Mouse (Mus musculus) heart, postnatal 0 days (tissue): ENCODE data around the gene Mmp12. TPM values are rescaled to one million over a fixed set of nuclear protein-coding genes. Genes with fewer than 3 reads are reported as not detected.

Experiments
- ATAC-seq: fragments of 200-750 bp; cut with Nextera tagmentation; 2 replicates; pipeline ENCODE4 v1.8.0; 2017; ENCODE audit warnings: low read depth, moderate number of reproducible peaks, moderate library complexity; ENCODE audit not compliant: insufficient read depth
- DNase-seq: peaks from one replicate; pipeline ENCODE4 v3.0.0-alpha.2; 2016; ENCODE audit warnings: low spot score
- H3K27ac ChIP-seq: fragments of 300-500 bp; sonication (generic); 2 replicates; pipeline ENCODE4 v1.5.1; 2014; ENCODE audit warnings: low read depth, mild to moderate bottlenecking
- H3K27me3 ChIP-seq: fragments of 300-500 bp; sonication (generic); 2 replicates; pipeline ENCODE4 v1.6.1; 2014; ENCODE audit warnings: low read length, mixed read lengths; ENCODE audit not compliant: control insufficient read depth, insufficient read depth
- H3K36me3 ChIP-seq: fragments of 300-500 bp; sonication (generic); replicated peaks from 2 replicates; pipeline ENCODE4 v1.6.1; 2014; ENCODE audit warnings: low read length, mixed read lengths; ENCODE audit not compliant: control insufficient read depth, insufficient read depth
- H3K4me1 ChIP-seq: fragments of 300-500 bp; sonication (generic); 2 replicates; pipeline ENCODE4 v1.6.1; 2014; ENCODE audit warnings: antibody characterized with exemption; ENCODE audit not compliant: control insufficient read depth, insufficient read depth
- H3K4me2 ChIP-seq: fragments of 300-500 bp; sonication (generic); 2 replicates; pipeline ENCODE4 v1.6.1; 2014; ENCODE audit warnings: low read depth, mild to moderate bottlenecking, low read length, moderate library complexity
- H3K4me3 ChIP-seq: fragments of 300-500 bp; sonication (generic); 2 replicates; pipeline ENCODE4 v1.5.1; 2014; ENCODE audit warnings: low read depth, low read length
- H3K9ac ChIP-seq: fragments of 300-500 bp; sonication (generic); replicated peaks from 2 replicates; pipeline ENCODE4 v1.6.1; 2014; ENCODE audit warnings: low read depth, low read length, mixed read lengths
- H3K9me3 ChIP-seq: fragments of 300-500 bp; sonication (generic); replicated peaks from 2 replicates; pipeline ENCODE4 v1.6.1; 2016; ENCODE audit warnings: low read length; ENCODE audit not compliant: control insufficient read depth
- CTCF ChIP-seq: IDR thresholded peaks from 2 replicates; pipeline ENCODE4 v1.5.1; 2016; ENCODE audit warnings: antibody characterized with exemption, control low read depth, low read depth
- EP300 ChIP-seq: IDR thresholded peaks from 2 replicates; pipeline ENCODE4 v1.6.1; 2016; ENCODE audit warnings: antibody characterized with exemption, low read depth
- WGBS: fragments of 180-500 bp; shearing (Covaris S2); extraction: QIAGEN DNeasy Blood & Tissue Kit; methylation state at CpG from one replicate; pipeline ENCODE4 v1.1.7; 2014; 5-methylcytosine and 5-hydroxymethylcytosine counted together
- polyA plus RNA-seq: library from polyadenylated mRNA; unstranded; fragments of >200 nt; fragmentation: Nextera tagmentation; extraction: Ambion mirVana; gene quantifications from 2 replicates; pipeline ENCODE4 v1.2.1, GENCODE M21; 2015
- total RNA-seq: library from RNA; depleted of rRNA; stranded (reverse); fragments of >200 nt; gene quantifications from 2 replicates; pipeline ENCODE4 v1.2.3, GENCODE M21; 2014; ENCODE audit warnings: low replicate concordance; rRNA removed

The Mmp12 gene
- total RNA-seq (0.27 and 0.58 TPM in 2 replicates), polyA plus RNA-seq (1.5 and 4.3 TPM in 2 replicates)

DNA sequence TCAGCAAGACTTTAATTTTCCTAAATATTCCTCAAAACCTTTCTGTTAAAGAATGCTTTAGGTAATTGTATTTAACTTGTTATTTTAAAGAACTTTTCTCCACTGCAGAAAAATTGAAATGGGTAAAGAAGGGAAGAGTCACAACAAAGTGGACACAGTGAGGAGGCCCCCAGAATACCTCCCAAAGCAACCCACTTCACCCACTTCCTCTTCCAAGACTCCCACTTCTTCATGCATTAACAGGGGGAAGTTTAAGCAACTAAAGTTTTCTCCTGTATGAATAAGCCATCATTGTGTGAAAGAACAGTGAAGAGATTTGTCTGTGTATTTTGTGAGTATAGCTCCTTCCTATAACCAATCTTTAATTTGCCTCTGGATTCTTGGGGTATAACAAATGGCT lies at the start of gene Mmp12:
TSS of gene Mmp12 (plus strand) at position 275 of the 400 bp plus-strand sequence.
- Histone ChIP-seq H3K4me3 (no peak within 1 kb of the TSS), H3K9ac (no peak within 1 kb of the TSS), H3K4me2 (no peak within 1 kb of the TSS), H3K36me3 (no peaks in the 10 kb centered on the region), H3K9me3 (no peaks in the 10 kb centered on the region), H3K4me1 (no peaks in the 10 kb centered on the region), H3K27me3 (no peaks in the 10 kb centered on the region), H3K27ac (no peak within 1 kb of the TSS)
- no peak for ATAC-seq
- DNase-seq: no peak
- TF ChIP-seq CTCF (no peak), EP300 (no peak)

DNA sequence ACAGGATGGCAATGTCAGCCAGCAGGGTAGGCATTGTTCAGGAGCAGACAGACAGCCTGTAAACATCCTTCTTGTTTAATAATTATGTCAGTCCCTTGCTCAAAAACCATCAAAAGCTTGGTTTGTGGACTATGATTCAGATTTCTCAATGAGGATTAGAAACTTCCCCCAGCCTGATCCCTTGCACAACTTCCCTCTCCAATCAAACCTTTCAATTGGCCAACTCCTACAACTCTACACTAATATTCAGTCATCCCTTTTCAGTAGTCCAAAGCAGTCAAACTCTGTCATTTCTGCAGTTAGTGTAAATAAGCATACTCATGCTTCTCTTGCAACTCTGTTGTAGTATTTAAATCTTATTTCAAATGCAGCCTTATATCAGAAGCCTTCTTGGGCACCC lies 12.3 kb upstream of the Mmp12 start:
- Histone ChIP-seq H3K4me2 (no peak overlapping the region), H3K9ac (no peak overlapping the region), H3K9me3 (no peaks in the 10 kb centered on the region), H3K36me3 (no peaks in the 10 kb centered on the region), H3K4me1 (no peaks in the 10 kb centered on the region), H3K4me3 (no peak overlapping the region), H3K27ac (no peak overlapping the region), H3K27me3 (no peaks in the 10 kb centered on the region)
- TF ChIP-seq CTCF: no peak
- TF ChIP-seq EP300: no peak
- no peak for ATAC-seq
- DNase-seq: no peak

DNA sequence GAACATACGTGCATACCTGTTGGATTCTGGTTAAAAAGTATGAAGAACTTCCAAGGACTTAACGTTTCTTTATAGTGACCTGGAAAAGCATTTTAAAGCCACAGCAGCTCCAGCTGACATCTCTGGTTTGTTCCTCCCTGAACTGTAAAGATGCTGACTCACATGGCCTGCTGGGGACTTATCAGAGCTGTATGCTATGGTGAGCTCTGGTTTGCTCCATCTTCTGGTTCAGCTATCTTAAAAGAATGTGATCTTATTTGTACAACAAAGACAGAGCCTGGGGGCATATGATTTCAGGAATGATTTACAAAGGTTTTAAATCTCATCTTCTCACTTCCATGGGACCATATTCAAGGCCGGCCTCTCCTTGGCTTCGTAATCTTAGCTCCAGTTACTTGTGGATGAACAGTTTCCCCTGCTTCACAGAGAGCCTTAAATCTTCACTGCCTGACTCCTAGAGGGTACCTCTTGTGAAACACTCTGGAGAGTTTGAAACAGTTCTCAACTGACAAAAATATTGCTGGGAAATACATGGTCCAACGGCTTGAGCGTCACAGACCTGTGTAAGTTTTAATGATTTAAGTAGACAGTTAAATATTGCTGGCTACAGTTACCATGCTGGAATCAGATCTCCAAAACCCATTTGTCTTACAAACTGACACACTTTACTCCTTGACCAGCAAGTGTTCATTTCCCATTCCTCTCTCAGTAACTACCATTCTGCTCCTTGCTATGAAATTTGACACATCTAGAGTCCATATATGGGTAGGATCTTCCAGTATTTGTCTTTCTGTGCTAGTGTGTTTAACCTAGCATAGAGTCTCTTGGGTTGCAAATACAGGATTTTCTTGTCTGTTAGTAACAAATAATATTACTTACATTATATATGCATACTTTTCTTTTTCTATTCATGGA lies 8.2 kb upstream of the Mmp12 start:
- ATAC-seq: no peak
- no peak overlapping the region for H3K4me3 ChIP-seq
- no peak overlapping the region for H3K9ac ChIP-seq
- WGBS: 81% methylated on average over 5 of the region's 6 CpGs
- no peak overlapping the region for H3K4me2 ChIP-seq
- no peaks in the 10 kb centered on the region for H3K36me3 ChIP-seq
- H3K27ac ChIP-seq: no peak overlapping the region
- TF ChIP-seq EP300 (no peak), CTCF (no peak)
- DNase-seq: no peak
- no peaks in the 10 kb centered on the region for H3K4me1 ChIP-seq
- H3K9me3 ChIP-seq: no peaks in the 10 kb centered on the region
- no peaks in the 10 kb centered on the region for H3K27me3 ChIP-seq

DNA sequence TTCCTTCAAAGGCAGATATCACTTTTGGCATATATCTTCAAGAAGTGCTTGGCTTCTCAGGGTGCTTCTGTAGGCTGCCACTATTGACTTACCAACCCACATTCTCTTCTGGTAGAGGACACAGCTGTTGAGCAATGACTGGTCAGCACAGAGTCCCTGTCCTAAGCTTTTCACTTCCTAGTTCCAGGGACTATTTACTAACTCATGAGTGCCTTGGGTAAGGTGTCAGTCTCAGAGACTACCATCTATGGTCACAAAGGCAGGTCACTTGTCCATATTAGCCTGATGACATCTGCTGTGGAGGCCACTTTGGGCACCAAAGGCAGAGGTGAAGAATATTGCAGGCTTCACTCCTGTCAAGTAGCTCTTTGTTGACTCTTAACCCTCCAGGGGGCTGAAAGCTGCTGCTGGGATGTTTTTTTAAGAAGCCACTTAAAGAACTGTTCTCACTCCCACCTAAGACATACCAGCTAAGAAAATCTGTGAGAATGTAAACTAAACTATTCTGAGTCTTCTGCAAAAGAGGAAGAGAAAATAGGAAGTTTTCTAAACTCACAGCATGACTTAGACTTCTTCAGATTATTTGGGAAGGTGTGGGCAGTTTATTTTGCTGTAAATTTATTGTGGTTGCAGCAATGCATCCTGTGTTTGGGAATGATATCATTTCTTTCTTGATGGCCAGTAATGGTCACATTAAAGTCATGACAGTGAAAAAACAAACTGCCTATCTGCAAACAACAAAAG lies 7.3 kb upstream of the Mmp12 start:
- ATAC-seq: no peak
- DNase-seq: no peak
- Histone ChIP-seq H3K27ac (no peak overlapping the region), H3K36me3 (no peaks in the 10 kb centered on the region), H3K4me1 (no peaks in the 10 kb centered on the region), H3K4me3 (no peak overlapping the region), H3K9me3 (no peaks in the 10 kb centered on the region), H3K27me3 (no peaks in the 10 kb centered on the region), H3K4me2 (no peak overlapping the region), H3K9ac (no peak overlapping the region)
- TF ChIP-seq CTCF: no peak

DNA sequence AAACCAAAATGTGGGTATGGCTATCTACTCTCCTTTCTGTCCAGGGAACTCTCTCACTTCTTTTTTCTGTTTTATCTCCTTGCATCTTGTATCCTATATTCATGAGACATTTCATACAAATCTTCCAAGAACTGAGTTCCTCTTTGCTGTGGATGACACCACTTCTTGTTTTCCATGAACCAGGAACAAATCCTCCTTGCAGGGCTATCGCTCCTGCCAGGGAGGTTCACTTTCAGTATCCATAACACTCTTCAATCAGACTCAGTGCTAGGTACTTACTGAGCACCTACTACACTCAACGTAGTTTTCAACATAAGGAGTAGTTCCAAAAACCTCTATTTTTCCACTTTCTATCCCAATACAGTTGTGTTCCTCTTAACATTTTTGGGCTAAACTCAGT lies 1.3 kb downstream of the Mmp12 start:
- no peaks in the 10 kb centered on the region for H3K27me3 ChIP-seq
- ATAC-seq: no peak
- H3K4me3 ChIP-seq: no peak overlapping the region
- DNase-seq: no peak
- no peak overlapping the region for H3K27ac ChIP-seq
- no peak for TF ChIP-seq CTCF
- TF ChIP-seq EP300: no peak
- H3K9ac ChIP-seq: no peak overlapping the region
- no peaks in the 10 kb centered on the region for H3K36me3 ChIP-seq
- no peak overlapping the region for H3K4me2 ChIP-seq
- 83% methylated on average over 2 of the region's 2 CpGs for WGBS
- no peaks in the 10 kb centered on the region for H3K9me3 ChIP-seq
- H3K4me1 ChIP-seq: no peaks in the 10 kb centered on the region
